In the genomic region with DNA sequence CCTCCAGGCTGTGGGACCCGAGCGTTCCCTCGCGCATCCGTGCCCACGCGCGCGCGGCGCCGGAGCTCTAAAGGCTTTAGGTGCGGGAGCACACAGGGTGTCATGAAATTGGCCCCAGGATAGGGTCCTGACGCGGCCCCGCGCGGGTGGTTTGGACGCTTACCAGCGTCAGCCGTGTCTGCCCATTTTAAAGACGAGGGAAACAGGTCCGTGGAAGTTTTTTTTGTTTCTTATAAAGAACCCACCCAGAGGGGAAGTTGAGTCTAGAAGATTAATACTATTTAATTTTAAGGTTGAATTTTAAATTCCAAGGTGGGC, we compare ENCODE assay signal across 8 mouse cellular contexts. TPM values are rescaled to one million over a fixed set of nuclear protein-coding genes. Genes with fewer than 3 reads are reported as not detected.
DNase-seq lines count a peak whose midpoint lies in the region; ATAC-seq and TF ChIP-seq lines count a peak whose summit lies in the region.

No protein-coding gene starts in this region.

- H3K9me3 ChIP-seq in heart, postnatal 0 days (replicated peaks; ENCODE audit: control insufficient read depth, low read length) = no peaks in the 10 kb centered on the region
- no peaks in the 10 kb centered on the region for H3K9me3 ChIP-seq in hindbrain, embryonic 12.5 days (replicated peaks)
- H3K9me3 ChIP-seq in midbrain, embryonic 12.5 days = no peaks in the 10 kb centered on the region

- H3K27ac ChIP-seq in heart, postnatal 0 days (ENCODE audit: low read depth) = peak overlapping the region; percentile 98
- H3K27ac ChIP-seq in hindbrain, embryonic 12.5 days = peak overlapping the region; percentile 77; the same call in 1 of the 2 replicates
- H3K27ac ChIP-seq in midbrain, embryonic 12.5 days (replicated peaks) = peak overlapping the region; percentile 22; the same call in 1 of the 2 replicates

- POLR2A ChIA-PET in Patski (lab: Charles Lee) = no interaction called here

- peaks cover 33% of the 10 kb centered on the region for H3K4me1 ChIP-seq in heart, postnatal 0 days (ENCODE audit: control insufficient read depth, insufficient read depth)
- H3K4me1 ChIP-seq in hindbrain, embryonic 12.5 days = peaks cover 27% of the 10 kb centered on the region
- H3K4me1 ChIP-seq in midbrain, embryonic 12.5 days = peaks cover 18% of the 10 kb centered on the region

- peak overlapping the region; percentile 94 for H3K4me2 ChIP-seq in heart, postnatal 0 days (ENCODE audit: low read depth, low read length)
- H3K4me2 ChIP-seq in hindbrain, embryonic 12.5 days (replicated peaks) = peak overlapping the region; percentile 63
- peak overlapping the region; percentile 77 for H3K4me2 ChIP-seq in midbrain, embryonic 12.5 days (replicated peaks)

- H3K4me3 ChIP-seq in heart, postnatal 0 days (ENCODE audit: low read depth, low read length) = peak overlapping the region; percentile 98
- peak overlapping the region; percentile 92 for H3K4me3 ChIP-seq in hindbrain, embryonic 12.5 days
- peak overlapping the region; percentile 98 for H3K4me3 ChIP-seq in midbrain, embryonic 12.5 days

- DNase-seq in heart, postnatal 0 days (ENCODE audit: low spot score) = no peak
- no peak for DNase-seq in heart, adult 11 months
- DNase-seq in Patski (ENCODE audit: low read depth, low spot score) = no peak
- DNase-seq in embryo, embryonic 11 days = no peak
- no peak for DNase-seq in adrenal gland, postnatal 14 days
- no peak for DNase-seq in cerebellum, adult 11 months

- WGBS in heart, postnatal 0 days = under 1% methylated on average over 23 of the region's 23 CpGs
- under 1% methylated on average over 23 of the region's 23 CpGs for WGBS in hindbrain, embryonic 12.5 days
- under 1% methylated on average over 23 of the region's 23 CpGs for WGBS in midbrain, embryonic 12.5 days

- TF ChIP-seq EP300 in heart, postnatal 0 days (IDR thresholded peaks at IDR 0.05; ENCODE audit: low read depth) = no peak

- CTCF ChIA-PET in Patski (lab: Charles Lee) = interaction anchor here (1.4 kb wide), 1 partner anchor 11 kb away, joined by 5 read pairs; no protein-coding TSS in a partner anchor

- H3K36me3 ChIP-seq in heart, postnatal 0 days (replicated peaks; ENCODE audit: control insufficient read depth, insufficient read depth, low read length) = peaks cover 21% of the 10 kb centered on the region
- peaks cover 19% of the 10 kb centered on the region for H3K36me3 ChIP-seq in hindbrain, embryonic 12.5 days
- peaks cover 19% of the 10 kb centered on the region for H3K36me3 ChIP-seq in midbrain, embryonic 12.5 days

- no peaks in the 10 kb centered on the region for H3K27me3 ChIP-seq in heart, postnatal 0 days (ENCODE audit: control insufficient read depth, insufficient read depth, low read length)
- H3K27me3 ChIP-seq in Patski = no peaks in the 10 kb centered on the region
- H3K27me3 ChIP-seq in hindbrain, embryonic 12.5 days = no peaks in the 10 kb centered on the region
- no peaks in the 10 kb centered on the region for H3K27me3 ChIP-seq in midbrain, embryonic 12.5 days

- no peak for ATAC-seq in heart, postnatal 0 days (ENCODE audit: insufficient read depth, low read depth)
- ATAC-seq in Patski = peak; percentile 15
- no peak for ATAC-seq in hindbrain, embryonic 12.5 days (ENCODE audit: low FRiP score)
- ATAC-seq in midbrain, embryonic 12.5 days (ENCODE audit: low FRiP score, low read depth) = peak; percentile 50

- TF ChIP-seq CTCF in heart, postnatal 0 days (IDR thresholded peaks at IDR 0.05; ENCODE audit: low read depth) = no peak
- no peak for TF ChIP-seq CTCF in Patski (IDR thresholded peaks at IDR 0.05)

- H3K9ac ChIP-seq in heart, postnatal 0 days (replicated peaks; ENCODE audit: low read depth, low read length) = peak overlapping the region; percentile 98
- peak overlapping the region; percentile 96 for H3K9ac ChIP-seq in hindbrain, embryonic 12.5 days
- H3K9ac ChIP-seq in midbrain, embryonic 12.5 days (replicated peaks) = peak overlapping the region; percentile 93

- in situ Hi-C loops in Patski (cut with MboI; ENCODE audit: low pct_unique_long_range_greater_than_20kb) = loop anchor here (10.0 kb wide), 1 partner anchor 342 kb away; no protein-coding TSS in a partner anchor

RNA-seq across cellular contexts. Expression of a gene that starts 0.3 kb away (rescaled TPM):
- total RNA-seq in heart, postnatal 0 days (2014; rRNA removed; ENCODE audit: low replicate concordance) = 71.6 and 120 TPM in 2 replicates
- 3.6 and 4.0 TPM in 2 replicates for polyA plus RNA-seq in heart, postnatal 0 days (2015; fragmentation: Nextera tagmentation; extraction: Ambion mirVana)
- polyA plus RNA-seq in Patski (2021) = 69.6 TPM
- polyA plus RNA-seq in hindbrain, embryonic 12.5 days (2016; fragmentation: Nextera tagmentation; extraction: Ambion mirVana) = 8.0 and 8.2 TPM in 2 replicates
- polyA plus RNA-seq in midbrain, embryonic 12.5 days (2016; fragmentation: Nextera tagmentation; extraction: Ambion mirVana) = 8.0 and 8.7 TPM in 2 replicates
- total RNA-seq in adrenal gland, postnatal 14 days (2021) = 61.1 and 78.0 TPM in 2 replicates

RNA-seq across cellular contexts. Expression of a gene that starts 35.0 kb away (rescaled TPM):
- 25.9 and 35.5 TPM in 2 replicates for total RNA-seq in heart, postnatal 0 days (2014; rRNA removed; ENCODE audit: low replicate concordance)
- 35.5 and 38.9 TPM in 2 replicates for polyA plus RNA-seq in heart, postnatal 0 days (2015; fragmentation: Nextera tagmentation; extraction: Ambion mirVana)
- polyA plus RNA-seq in Patski (2021) = 76.8 TPM
- polyA plus RNA-seq in hindbrain, embryonic 12.5 days (2016; fragmentation: Nextera tagmentation; extraction: Ambion mirVana) = 76.8 and 78.1 TPM in 2 replicates
- 72.4 and 77.9 TPM in 2 replicates for polyA plus RNA-seq in midbrain, embryonic 12.5 days (2016; fragmentation: Nextera tagmentation; extraction: Ambion mirVana)
- total RNA-seq in adrenal gland, postnatal 14 days (2021) = 16.6 and 20.1 TPM in 2 replicates

RNA-seq across cellular contexts. Expression of a gene that starts 52.0 kb away (rescaled TPM):
- 34.3 and 39.9 TPM in 2 replicates for total RNA-seq in heart, postnatal 0 days (2014; rRNA removed; ENCODE audit: low replicate concordance)
- 18.0 and 20.6 TPM in 2 replicates for polyA plus RNA-seq in heart, postnatal 0 days (2015; fragmentation: Nextera tagmentation; extraction: Ambion mirVana)
- 33.4 TPM for polyA plus RNA-seq in Patski (2021)
- 41.4 and 45.5 TPM in 2 replicates for polyA plus RNA-seq in hindbrain, embryonic 12.5 days (2016; fragmentation: Nextera tagmentation; extraction: Ambion mirVana)
- 44.8 and 51.0 TPM in 2 replicates for polyA plus RNA-seq in midbrain, embryonic 12.5 days (2016; fragmentation: Nextera tagmentation; extraction: Ambion mirVana)
- 26.1 and 35.8 TPM in 2 replicates for total RNA-seq in adrenal gland, postnatal 14 days (2021)

RNA-seq across cellular contexts. Expression of a gene that starts 54.9 kb away (rescaled TPM):
- total RNA-seq in heart, postnatal 0 days (2014; rRNA removed; ENCODE audit: low replicate concordance) = 38.4 and 60.6 TPM in 2 replicates
- polyA plus RNA-seq in heart, postnatal 0 days (2015; fragmentation: Nextera tagmentation; extraction: Ambion mirVana) = 17.3 and 17.8 TPM in 2 replicates
- polyA plus RNA-seq in Patski (2021) = 43.4 TPM
- polyA plus RNA-seq in hindbrain, embryonic 12.5 days (2016; fragmentation: Nextera tagmentation; extraction: Ambion mirVana) = 29.0 and 29.7 TPM in 2 replicates
- polyA plus RNA-seq in midbrain, embryonic 12.5 days (2016; fragmentation: Nextera tagmentation; extraction: Ambion mirVana) = 24.8 and 27.5 TPM in 2 replicates
- 38.0 and 43.9 TPM in 2 replicates for total RNA-seq in adrenal gland, postnatal 14 days (2021)

Comparison
In these comparisons a context has a peak if more than half of its experiments do, and no peak if none do; other contexts are left out.
1. ATAC-seq: peak in Patski (single experiment) and midbrain, embryonic 12.5 days (single experiment); none in heart, postnatal 0 days (single experiment) and hindbrain, embryonic 12.5 days (single experiment).
2. H3K27ac ChIP-seq: peak in every context shown above with its lines; median percentile 98 in heart, postnatal 0 days; 77 in hindbrain, embryonic 12.5 days; 22 in midbrain, embryonic 12.5 days.
3. Peak in every context shown above with its lines, with median percentiles within 50 percentile points of each other: H3K4me2 ChIP-seq, H3K4me3 ChIP-seq and H3K9ac ChIP-seq.